Mouse (Mus musculus): Measurements from ENCODE around the gene Fbxo10. TPM values are rescaled to one million over a fixed set of nuclear protein-coding genes. Genes with fewer than 3 reads are reported as not detected.
A peak's percentile ranks its signal among the peaks of the same experiment; 100 is the strongest.
"Not testable (repeated sequence)": the region's sequence is repeated elsewhere in the genome, so short reads cannot be mapped to it uniquely, and the experiment has no call there.

The Fbxo10 gene
- polyA plus RNA-seq, 1 experiment, result 29.8 TPM

DNA sequence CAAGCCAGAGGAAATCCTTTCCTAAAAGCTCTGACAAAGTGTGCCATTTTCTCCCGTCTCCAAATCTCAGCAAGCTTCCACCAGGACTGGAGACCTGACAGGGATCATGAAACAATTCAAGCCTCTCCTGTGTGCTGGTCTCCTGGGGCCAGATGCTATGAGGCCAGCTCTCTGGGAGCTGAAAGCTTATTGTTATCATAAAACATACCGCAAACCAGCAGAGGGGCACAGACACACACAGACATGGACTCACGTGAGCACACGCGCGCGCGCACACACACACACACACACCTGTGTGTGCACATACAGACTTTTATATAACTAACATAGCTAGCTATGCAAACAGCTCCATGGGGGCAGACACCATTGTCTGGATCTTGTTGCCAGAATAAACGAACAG, 1.5 kb downstream of the Fbxo10 start:
- peak; percentile 57 for DNase-seq (ENCODE audit: low read depth)
- TF ChIP-seq CTCF (IDR thresholded peaks at IDR 0.05; ENCODE audit: borderline replicate concordance, extremely low read depth, insufficient read depth, insufficient read length) (no peak), POLR2A (IDR thresholded peaks at IDR 0.05; ENCODE audit: borderline replicate concordance, extremely low read depth, insufficient read depth, insufficient read length, poor library complexity, severe bottlenecking) (no peak)

DNA sequence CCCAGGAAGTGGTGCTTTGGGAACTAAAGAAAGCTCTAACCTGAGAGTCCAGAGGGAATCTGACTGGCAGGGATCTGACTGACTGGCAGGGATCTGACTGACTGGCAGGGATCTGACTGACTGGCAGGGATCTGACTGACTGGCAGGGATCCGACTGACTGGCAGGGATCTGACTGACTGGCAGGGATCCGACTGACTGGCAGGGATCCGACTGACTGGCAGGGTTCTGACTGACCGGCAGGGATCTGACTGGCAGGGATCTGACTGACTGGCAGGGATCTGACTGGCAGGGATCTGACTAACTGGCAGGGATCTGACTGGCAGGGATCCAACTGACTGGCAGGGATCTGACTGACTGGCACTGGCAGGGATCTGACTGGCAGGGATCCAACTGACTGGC, 3.4 kb downstream of the Fbxo10 start:
- not testable (repeated sequence) for DNase-seq (ENCODE audit: low read depth)

DNA sequence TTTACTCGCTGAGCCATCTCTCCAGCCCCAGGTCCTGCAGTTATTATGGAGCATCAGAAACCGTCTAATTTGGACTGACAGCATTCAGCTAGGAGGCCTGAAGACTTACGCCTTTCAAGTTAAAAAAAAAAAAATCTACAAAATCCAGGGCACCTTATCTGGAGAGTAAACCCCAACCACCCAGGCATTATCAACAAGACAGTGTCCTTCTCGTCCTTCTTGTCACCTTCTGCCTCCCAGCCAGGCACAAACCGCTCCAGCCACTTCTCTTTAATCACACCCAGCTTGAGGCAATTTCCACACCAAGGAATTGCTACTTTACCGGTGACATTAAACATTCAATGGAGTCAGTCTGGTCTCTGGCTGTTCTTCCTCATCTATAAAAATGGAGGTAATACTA, 10.9 kb downstream of the Fbxo10 start:
- TF ChIP-seq CTCF (IDR thresholded peaks at IDR 0.05; ENCODE audit: borderline replicate concordance, extremely low read depth, insufficient read depth, insufficient read length), result no peak
- no peak for TF ChIP-seq POLR2A (IDR thresholded peaks at IDR 0.05; ENCODE audit: borderline replicate concordance, extremely low read depth, insufficient read depth, insufficient read length, poor library complexity, severe bottlenecking)
- no peak for DNase-seq (ENCODE audit: low read depth)

- TF ChIP-seq CTCF (IDR thresholded peaks at IDR 0.05; ENCODE audit: borderline replicate concordance, extremely low read depth, insufficient read depth, insufficient read length) (no peak), POLR2A (IDR thresholded peaks at IDR 0.05; ENCODE audit: borderline replicate concordance, extremely low read depth, insufficient read depth, insufficient read length, poor library complexity, severe bottlenecking) (no peak)
- no peak for DNase-seq (ENCODE audit: low read depth)
Observed at GRCm38 (mm10) chr4:45072261-45072973, 12.0 kb downstream of the Fbxo10 start.

DNA sequence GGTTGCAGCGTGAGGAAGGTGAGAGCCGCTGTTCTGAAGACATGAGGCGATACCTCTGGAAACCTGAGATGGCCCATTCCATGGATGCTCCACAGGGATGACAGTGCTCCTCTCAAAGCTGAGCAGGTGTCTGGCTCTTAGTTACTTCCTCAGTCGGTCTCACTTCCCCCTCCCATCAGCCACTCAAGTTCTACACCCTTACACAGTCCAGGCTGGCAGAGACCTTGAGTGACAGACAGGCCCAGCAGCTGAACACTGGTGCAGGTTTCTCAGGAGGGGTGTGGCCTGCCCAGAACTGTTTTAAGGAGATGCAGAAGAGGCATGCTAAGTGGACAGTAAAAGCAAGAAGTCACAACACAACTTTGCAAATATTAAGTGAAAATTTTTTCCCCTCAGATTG, 16.7 kb downstream of the Fbxo10 start:
- TF ChIP-seq POLR2A (IDR thresholded peaks at IDR 0.05; ENCODE audit: borderline replicate concordance, extremely low read depth, insufficient read depth, insufficient read length, poor library complexity, severe bottlenecking) (no peak), CTCF (IDR thresholded peaks at IDR 0.05; ENCODE audit: borderline replicate concordance, extremely low read depth, insufficient read depth, insufficient read length) (no peak)
- no peak for DNase-seq (ENCODE audit: low read depth)

- DNase-seq (ENCODE audit: low read depth), result no peak
- TF ChIP-seq POLR2A (IDR thresholded peaks at IDR 0.05; ENCODE audit: borderline replicate concordance, extremely low read depth, insufficient read depth, insufficient read length, poor library complexity, severe bottlenecking) (no peak), CTCF (IDR thresholded peaks at IDR 0.05; ENCODE audit: borderline replicate concordance, extremely low read depth, insufficient read depth, insufficient read length) (no peak)
Observed at GRCm38 (mm10) chr4:45066036-45066730, 18.2 kb downstream of the Fbxo10 start.

- no peak for DNase-seq (ENCODE audit: low read depth)
- TF ChIP-seq CTCF (IDR thresholded peaks at IDR 0.05; ENCODE audit: borderline replicate concordance, extremely low read depth, insufficient read depth, insufficient read length) (no peak), POLR2A (IDR thresholded peaks at IDR 0.05; ENCODE audit: borderline replicate concordance, extremely low read depth, insufficient read depth, insufficient read length, poor library complexity, severe bottlenecking) (no peak)
Observed at GRCm38 (mm10) chr4:45064577-45064976, 19.8 kb downstream of the Fbxo10 start.

- not testable (repeated sequence) for DNase-seq (ENCODE audit: low read depth)
Observed at GRCm38 (mm10) chr4:45063836-45064235, 20.6 kb downstream of the Fbxo10 start.

DNA sequence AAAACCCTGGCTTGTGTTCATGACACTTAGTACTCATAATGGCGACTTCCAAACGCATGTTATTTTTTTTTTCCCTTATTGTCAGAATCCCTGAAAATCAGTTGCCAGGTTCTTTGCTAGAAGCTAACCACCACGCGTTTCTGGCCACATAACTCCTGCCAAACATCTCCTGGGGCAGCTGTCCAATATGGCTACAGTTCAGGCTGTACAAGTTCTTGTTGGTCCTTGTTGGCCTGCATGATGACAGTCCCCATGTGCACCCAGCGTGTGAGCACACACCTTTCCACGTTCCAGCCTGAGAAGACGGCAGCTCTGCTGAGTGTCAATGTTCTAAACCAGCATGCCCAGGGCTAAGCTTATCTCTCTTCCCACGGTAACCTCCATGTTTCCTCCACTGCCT, 29.0 kb downstream of the Fbxo10 start:
- TF ChIP-seq POLR2A (IDR thresholded peaks at IDR 0.05; ENCODE audit: borderline replicate concordance, extremely low read depth, insufficient read depth, insufficient read length, poor library complexity, severe bottlenecking), result no peak
- TF ChIP-seq CTCF (IDR thresholded peaks at IDR 0.05; ENCODE audit: borderline replicate concordance, extremely low read depth, insufficient read depth, insufficient read length), result no peak
- no peak for DNase-seq (ENCODE audit: low read depth)

DNA sequence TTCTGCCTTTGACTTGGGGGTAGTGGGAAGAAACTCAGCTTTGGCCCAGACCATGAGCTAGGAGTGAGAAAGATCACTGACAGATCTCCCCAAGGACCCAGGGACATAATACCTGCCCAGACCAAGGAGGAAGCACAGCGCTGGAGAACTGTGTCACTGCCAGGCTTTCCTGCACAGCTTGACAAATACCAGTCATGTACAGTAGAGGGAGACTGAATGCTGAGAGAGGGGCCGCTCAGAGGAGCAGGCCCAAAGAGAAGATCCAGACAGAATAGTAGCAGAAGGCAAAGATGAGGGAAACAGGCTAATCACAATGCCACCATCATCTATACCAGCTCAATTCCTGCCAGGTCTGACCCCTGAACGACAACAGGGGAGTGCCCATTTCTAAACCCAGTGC, 29.5 kb downstream of the Fbxo10 start:
- peak; percentile 9 for DNase-seq (ENCODE audit: low read depth)
- peak; percentile 50; the same call in 1 of the 2 replicates for TF ChIP-seq CTCF (IDR thresholded peaks at IDR 0.05; ENCODE audit: borderline replicate concordance, extremely low read depth, insufficient read depth, insufficient read length)
- TF ChIP-seq POLR2A (IDR thresholded peaks at IDR 0.05; ENCODE audit: borderline replicate concordance, extremely low read depth, insufficient read depth, insufficient read length, poor library complexity, severe bottlenecking), result no peak

- TF ChIP-seq CTCF (IDR thresholded peaks at IDR 0.05; ENCODE audit: borderline replicate concordance, extremely low read depth, insufficient read depth, insufficient read length) (no peak), POLR2A (IDR thresholded peaks at IDR 0.05; ENCODE audit: borderline replicate concordance, extremely low read depth, insufficient read depth, insufficient read length, poor library complexity, severe bottlenecking) (no peak)
- peak; percentile 41 for DNase-seq (ENCODE audit: low read depth)
Observed at GRCm38 (mm10) chr4:45047956-45048355, 36.4 kb downstream of the Fbxo10 start.

DNA sequence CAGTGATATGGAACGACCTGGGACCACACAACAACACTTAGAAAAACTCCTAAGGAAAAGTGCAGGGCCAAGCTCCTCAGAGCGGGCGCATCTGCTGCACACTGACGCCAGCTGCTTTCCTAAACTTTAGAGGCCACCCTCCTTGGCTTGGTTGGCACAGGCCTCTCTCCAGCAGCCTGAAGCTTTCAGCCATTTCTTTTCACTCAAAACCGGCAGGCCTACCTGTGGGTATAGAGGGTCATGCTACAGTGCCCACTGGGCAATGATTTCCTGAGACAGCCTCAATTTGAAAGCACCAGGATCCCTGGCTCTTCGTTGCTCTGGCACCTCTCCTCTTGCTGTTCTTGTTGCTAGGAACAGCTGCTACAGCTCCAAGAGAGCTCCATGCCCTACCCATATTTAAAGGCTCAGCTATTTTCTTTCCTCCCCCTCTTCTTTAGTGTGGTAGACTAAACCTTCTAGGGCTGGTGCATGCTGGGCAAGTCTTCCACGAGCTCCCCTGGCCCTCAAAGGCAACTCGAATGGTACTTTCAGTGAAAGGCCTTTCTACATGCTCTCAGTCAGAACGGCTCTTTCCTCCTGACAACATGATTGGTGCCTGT, 37.0 kb downstream of the Fbxo10 start:
- no peak for DNase-seq (ENCODE audit: low read depth)

More for the DNA sequence above, 37.0 kb downstream of the Fbxo10 start:
- no peak for TF ChIP-seq POLR2A (IDR thresholded peaks at IDR 0.05; ENCODE audit: borderline replicate concordance, extremely low read depth, insufficient read depth, insufficient read length, poor library complexity, severe bottlenecking)
- no peak for TF ChIP-seq CTCF (IDR thresholded peaks at IDR 0.05; ENCODE audit: borderline replicate concordance, extremely low read depth, insufficient read depth, insufficient read length)

Data from brain, embryonic 14.5 days (tissue).